Mouse (Mus musculus): ENCODE measurements around the gene Prickle2. TPM values are rescaled to one million over a fixed set of nuclear protein-coding genes. Genes with fewer than 3 reads are reported as not detected.
A peak's percentile ranks its signal among the peaks of the same experiment; 100 is the strongest.

Gene Prickle2
- total RNA-seq, 2 experiments from 2014 or later: 3.7 to 4.0 TPM

DNA sequence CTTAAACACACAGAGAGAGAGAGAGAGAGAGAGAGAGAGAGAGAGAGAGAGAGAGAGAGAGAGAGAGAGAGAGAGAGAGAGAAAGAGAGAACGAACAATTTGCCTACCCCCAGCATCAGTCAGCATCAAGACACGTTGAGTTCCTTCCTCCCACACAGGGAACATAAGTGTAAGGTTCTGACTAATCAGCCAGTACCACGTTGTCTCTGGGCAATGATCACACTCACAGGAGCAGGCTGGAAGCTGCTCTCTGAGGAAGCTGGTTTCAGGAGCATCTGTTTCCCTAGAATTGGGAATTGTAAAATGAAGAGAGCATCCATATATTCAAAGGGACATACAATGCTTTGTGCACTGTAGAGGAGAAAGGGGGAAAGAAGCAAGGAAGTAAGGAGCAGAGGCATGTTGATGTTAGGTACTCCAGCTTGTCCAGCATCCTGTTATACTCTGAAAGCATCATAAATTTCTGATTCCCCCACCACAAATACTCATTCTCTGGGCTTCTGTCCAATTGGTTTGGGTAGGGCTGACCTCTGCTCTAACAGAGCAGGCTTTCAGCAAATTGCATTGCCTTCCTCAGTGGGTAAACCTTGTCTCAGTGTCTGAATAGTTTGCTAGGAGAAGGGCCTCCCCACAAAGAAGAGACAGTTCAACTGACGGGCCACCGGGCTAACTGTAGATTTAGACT lies 116.4 kb downstream of the Prickle2 start:
- DNase-seq: no peak

DNA sequence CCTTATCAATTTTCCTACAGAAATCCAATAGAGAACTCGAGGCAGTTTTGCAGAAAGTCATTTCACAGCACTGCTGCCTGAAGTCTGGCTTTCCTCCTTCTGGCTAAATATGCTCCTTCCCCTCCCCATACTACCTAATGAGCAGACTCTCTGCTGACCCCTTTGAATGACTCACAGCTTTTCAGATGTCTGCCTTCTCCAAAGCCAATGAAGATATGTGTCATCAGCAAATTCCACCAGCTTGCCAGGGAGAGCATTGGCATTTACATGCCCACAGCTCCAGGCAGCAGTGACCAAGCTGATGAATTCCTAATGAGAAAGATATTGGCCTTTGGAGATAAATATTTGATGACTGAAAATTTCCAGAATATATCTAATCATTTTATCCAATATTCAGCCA lies 121.9 kb downstream of the Prickle2 start:
- no peak for DNase-seq

DNA sequence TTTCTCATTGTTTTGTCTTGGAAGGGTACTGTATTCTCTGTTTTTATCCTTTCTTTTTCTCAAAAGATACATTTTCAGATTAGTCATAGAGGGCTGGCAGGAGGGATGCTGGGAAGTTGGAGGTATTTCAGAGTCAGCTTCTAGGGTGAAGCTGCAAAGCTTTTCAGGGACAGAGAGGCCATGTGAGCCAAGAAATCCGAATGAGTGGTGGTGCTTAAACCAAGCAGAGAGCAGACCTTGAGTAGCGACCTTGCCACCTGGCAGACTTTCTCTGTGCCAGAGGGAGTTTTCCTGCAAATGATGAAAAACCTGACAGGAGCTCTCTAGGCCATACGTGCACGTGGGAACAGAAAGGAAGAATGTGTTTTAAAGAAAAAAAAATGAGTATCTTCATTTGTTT lies 130.7 kb downstream of the Prickle2 start:
- no peak for DNase-seq

DNA sequence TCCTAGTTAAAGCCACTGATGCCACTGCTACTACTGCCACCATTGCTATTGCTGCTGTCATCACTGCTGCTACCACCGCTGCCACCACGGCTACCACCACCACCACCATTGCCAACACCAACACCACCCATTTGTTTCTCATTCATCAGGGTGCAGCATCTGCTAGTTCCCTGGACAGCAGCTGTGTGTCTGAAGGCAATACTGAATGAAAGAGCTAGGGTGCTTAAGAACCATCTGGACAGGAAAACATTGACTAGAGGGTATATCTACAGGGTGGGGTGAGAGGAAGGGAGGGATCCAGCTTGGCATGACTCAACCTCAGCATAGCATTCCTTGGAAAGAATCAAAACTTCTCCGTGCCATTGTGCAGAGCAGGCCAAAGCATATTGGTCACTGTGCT lies 133.8 kb downstream of the Prickle2 start:
- no peak for DNase-seq

DNA sequence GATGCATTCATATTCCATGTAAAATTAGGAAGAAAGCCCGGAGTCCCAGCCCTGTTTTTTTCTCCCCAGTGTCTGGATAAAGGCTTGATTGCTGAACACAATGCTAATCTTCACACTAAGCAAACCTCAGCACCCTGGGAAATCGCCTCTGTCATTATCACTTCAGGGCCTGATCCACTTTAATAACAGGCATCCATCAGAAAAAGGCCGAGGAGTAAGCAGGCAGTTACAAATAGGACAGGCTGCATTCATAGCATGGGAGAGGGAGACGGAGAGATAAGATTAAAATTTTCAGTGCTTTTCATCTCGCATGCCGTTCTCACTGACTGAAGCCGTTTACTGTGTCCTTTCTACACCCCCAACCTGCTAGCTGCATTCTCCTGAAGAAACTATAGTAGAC lies 135.9 kb downstream of the Prickle2 start:
- no peak for DNase-seq

DNA sequence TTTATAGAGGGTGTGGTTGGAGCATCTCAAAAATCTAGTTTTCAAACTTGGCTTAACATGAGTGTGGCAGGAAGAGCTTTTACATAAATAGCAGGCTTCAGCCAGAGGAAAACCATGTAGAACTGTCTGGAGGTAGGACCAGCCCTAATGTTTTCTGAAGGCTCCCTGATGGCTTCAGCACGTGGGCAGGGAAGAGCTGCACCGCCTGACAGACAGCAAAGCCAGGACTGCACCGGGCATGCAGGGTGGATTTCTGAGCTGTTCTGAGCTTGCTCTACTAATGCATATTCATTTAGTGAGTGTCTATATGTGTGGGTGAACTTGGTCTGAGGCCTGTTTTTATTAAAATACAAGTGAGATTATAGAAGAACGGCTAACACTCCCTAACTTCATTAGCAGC lies 136.7 kb downstream of the Prickle2 start:
- DNase-seq: no peak

DNA sequence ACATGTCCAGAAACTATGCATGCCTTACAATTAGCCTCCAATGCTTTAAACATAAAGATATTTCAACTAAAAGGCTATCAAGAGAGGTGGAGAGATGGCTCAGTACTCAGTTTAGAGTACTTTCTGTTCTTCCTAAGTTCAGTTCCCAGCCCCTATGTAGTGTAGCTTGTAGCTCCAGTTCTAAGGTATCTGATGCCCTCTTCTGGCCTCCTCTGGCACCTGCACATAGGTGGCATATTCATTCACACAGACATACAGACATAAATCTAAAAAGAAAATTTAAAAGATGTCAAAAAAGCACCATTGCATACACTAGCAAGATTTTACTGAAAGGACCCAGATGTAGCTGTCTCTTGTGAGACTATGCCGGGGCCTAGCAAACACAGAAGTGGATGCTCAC lies 146.7 kb downstream of the Prickle2 start:
- DNase-seq: no peak

DNA sequence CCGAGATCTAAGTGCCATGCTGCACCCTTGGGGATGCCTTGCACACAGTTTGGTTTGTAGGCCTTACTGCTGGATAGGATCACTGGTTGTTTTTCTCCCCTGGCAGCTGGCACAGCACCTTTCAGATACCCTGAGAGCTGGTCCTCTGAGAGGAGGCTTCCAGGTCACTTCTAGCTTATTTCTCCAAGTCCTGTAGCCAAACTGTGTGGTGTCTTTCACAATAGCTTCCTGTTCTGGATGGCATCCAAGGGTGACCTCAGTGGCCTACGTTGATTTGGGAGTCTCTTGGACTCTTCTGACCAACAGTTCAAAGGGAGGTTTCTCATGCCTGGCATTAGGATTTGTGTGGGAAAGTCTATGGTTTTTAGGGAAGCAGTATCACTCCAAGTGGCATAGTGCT lies 150.3 kb downstream of the Prickle2 start:
- peak; percentile 32 to 44 for DNase-seq

DNA sequence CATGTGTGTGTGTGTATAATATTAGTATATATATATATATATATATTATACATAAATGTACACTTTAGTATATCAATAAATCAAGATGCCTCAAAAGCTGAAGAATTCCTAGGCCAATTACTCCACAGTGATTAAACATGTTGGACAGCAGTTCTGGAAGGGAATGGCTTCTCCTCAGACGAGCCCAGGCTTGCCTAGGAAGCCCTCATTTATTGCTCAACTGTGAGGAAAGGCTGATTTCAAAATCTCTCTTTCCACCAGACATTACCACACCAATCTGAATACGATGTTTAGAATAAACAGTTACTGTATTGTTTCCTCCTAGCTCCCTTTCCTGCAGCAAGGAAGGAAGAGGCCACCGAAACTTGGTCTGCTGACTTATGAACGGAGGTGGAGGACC lies 152.9 kb downstream of the Prickle2 start:
- no peak for DNase-seq

DNA sequence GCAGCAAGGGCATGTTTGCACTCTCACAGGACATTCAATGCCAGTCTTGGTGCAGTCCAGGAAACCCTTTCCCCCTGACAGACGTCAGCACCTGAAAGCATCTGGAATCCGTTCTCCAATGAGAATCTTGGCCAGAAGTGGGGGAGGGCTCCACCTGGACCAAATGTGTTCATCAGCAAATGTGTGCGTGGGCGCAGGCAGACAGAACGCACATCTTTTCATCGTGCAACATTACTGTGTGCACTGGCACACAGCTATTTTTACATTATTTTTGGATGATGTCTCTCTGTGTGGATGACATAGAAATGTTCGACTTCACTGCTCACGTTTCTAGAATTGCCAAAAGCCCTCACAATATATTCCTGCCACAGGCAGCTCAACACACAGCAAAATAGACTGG lies 156.7 kb downstream of the Prickle2 start:
- no peak for DNase-seq

DNA sequence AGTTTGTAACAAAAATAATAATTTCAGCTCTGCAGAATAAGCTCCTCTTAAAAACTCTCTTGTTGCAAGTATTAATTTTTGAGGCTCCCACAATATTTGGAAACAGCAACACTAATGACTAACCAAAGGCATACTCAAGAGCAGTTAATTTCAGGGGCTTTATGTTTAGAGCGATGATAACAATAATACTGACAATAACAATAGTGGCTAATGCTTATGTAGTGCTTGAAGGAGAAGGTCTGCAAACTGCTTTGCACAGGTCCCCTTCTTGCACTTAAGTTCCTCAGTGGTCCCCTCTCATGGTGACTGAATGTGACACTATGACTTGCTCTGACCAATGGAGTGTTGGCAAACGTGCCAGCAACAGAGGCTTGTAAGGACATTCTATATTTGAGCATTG lies 160.8 kb downstream of the Prickle2 start:
- DNase-seq: no peak

DNA sequence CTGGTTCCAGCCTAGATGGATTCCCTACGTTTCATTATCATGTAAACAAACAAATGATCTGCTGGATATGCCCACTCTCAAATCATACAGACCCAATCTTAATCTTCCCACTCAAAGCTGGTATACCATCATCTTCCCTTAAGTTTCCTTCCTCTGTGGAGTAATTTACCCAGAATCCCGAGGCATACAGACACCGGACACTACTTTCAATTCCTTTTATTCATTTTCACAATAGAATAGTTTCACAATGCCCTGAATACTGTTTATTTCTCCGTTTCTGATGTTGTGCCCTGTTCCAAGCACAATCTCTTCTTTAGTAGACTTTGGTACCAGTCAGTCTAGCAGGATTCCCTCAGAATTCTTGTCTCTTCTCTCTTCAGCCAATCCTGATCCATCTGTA lies 162.1 kb downstream of the Prickle2 start:
- DNase-seq: no peak

DNA sequence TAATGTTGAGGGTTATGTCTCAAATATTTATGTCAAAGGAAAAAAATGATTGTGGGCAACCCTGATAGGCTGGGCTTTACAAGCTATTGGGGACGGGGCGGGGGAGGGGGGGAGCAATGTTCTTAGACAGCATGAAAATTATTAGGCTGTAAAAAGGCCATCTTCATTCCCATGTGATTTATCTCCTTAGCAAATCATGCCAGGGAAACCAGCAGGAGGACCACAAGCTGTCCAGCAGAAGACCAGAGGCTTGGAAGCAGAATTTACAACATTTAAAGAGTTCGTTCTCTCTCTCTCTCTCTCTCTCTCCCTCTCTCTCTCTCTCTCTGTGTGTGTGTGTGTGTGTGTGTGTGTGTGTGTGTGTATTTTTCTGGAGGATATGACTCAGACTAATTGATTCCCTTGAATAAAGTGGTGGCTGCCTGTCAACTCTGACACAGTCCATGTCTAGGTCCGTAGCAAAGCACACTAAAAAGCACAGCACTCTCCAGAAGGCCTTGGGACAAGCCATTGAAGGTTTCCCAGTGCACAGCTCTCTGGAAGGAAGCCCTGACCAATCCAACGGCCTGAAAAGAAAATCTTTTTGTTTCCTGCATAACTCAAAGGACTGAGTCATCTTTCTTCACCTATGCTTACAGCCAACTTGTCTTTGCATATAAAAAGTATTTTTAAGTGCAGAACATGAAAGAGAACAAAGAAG lies 163.4 kb downstream of the Prickle2 start:
- DNase-seq: peak; percentile 17 to 23

DNA sequence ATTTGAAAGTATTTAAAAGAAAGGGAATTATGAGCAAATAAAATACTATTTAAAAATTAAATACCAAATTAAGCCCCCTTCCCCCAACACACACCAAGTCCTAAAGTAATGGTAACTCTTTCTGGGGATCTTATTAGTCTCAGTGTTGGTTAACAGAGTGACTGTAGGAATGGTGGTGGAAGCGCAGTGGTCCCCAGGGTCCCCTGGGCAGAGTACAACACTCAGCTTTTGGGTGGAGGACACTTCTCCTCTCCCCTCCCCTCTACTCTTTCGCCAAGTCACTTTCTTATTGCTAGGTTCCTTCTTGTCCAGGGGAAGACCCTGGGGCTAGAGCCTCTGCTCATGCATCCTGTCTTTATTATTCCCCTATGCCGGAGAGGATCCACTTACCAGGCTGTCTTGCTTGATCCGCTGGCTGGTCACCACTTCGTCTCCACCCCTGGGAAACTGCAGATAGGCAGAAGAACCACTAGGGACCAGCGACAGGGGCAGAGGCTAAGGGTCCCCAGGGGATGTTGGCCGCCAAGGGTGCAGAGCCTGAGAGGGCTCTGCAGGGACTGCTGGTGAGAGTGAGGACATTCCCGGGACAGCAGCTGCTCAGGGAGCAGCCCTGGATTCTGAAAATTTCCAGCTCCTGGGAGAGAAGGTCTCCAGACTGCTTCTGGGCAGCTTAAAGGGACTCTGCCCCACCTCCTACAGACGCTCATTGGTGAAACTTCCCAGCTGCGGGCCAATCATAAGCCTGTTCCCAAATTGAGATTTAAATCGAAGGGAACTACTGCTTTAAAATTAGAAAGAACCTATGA lies 171.5 kb downstream of the Prickle2 start:
- DNase-seq: peak; percentile 78 to 79

DNA sequence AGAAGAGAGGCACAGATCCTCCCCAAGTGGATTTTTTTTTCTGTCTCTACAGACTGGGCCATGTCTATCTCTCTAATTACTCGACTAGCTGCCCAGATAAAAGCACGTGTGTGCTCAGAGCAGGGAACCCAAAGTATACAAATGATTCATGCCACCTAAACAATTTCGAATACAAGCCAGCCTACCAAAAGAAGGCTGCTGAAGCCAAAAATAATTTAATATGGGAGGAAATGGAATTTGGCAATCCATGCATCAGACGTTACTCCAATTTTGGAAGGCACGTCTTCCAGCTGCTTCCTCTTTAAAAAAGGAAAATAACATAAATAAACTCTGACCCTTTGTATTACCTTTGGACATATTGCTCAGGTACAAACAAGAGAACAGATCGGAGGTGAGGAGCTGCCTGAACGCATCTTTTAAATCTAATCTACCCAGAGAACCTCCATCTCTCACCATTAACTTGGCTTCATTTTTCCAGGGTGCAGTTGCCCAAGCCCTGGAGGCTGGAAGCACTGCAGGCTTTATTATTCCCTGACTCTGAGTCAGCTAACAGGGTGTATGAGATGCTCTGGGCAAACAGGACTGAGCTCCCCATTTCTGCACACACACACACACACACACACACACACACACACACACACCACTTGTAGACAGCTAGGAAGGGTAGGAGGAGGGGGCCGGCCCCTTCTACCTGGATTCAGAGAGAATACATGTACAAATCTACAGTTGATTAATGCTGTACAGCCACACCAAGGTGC lies 172.5 kb downstream of the Prickle2 start:
- peak in 1 of 2 experiments; percentile 32 for DNase-seq

DNA sequence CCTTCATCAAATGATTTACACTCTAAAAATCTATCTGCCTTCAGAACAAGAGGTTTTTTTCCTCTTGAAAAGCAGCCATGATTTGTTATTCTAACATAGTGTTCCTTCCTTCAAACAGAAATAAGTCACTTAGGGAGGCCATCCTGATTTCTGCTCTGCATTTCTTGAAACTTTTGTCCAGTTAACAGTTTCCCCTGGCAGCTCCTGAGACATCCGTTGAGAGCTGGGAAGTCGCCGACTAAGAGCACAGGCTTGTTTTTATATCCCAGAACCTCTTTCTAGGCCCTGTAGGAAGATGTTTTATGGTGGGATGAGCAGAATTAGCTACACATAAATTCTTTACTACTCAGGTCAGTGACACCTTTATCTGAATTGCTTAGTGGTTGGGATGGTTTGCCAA lies 173.1 kb downstream of the Prickle2 start:
- DNase-seq: peak; percentile 7 to 19

DNA sequence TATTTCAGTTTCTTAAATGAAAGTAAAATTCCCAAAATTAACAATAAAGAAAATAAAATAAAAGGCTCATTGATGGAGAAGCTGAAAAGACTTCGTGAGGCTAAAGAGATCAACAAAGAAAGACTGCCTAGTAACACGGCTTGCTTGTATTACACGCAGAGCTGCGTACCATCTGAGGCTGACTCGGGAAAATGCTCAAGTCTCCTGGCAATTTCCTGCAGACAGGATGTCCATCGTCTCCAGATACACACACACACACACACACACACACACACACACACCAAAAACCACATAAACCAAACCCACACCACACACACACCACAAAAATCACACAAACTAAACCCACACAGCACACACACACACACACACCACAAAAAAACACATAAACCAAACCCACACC lies 173.6 kb downstream of the Prickle2 start:
- peak; percentile 14 to 18 for DNase-seq

DNA sequence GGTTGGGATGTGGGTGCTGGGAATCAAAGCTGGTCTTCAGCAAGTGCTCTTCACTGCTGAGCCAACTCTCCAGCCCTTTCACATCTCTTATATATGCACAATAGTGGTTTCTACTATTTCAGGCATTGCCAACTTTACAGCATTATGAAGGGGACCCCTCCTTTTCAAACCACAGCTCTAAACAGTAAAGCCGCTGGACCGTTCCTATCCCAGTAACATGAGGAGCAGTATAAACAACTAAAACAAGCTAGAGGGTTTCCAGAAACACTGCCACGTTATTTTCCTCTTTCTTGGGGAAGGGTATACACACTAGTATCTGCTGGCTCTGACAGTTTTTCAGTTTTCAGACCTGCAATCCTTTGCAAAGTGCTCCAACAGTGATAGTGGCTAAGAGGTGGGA lies 179.7 kb downstream of the Prickle2 start:
- DNase-seq: no peak

DNA sequence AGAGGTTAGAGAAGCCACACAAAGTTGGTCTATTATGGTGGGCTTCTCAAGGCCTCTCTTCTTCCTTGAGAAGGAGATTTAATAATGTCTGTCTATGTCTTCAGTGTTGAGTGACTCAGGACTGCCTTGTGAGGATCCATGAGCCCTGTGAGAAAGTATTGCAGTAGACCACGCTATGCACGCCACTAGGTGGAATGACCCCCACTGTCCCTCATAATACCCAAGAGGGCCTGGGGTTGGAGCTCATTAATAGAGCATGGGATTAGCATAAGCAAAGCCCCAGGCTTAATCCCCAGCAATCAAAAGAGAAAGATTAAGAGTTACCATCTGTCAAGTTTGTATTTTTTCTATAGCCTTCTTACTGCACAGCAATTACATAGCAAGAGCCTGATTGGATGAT lies 180.3 kb downstream of the Prickle2 start:
- DNase-seq: no peak

DNA sequence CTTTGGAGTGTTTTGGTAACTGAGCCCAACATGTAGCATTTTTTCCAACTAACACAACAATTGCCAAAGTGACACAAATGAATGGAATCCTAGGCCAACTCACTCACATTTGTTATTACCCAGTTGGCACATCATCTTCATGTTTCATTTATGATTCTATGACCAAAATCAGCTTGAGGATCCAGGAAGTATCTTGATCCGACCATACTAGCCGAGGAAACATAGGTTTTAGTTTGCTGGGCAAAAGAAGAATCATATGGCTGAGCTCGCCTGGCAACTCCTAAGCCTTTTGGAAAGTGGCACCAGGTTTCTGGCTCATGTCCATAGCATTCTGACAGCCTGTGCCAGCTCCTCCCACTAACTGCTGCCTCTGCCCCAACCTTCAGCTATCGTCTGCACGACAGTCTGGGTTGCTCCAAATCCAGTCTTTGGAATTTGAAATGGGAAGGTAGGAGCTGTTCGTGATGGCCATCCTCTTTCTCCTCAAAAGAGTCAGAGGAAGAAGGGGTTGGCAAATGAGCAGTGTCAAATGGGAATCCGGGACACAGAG lies 184.4 kb downstream of the Prickle2 start:
- DNase-seq: peak; percentile 68

DNA sequence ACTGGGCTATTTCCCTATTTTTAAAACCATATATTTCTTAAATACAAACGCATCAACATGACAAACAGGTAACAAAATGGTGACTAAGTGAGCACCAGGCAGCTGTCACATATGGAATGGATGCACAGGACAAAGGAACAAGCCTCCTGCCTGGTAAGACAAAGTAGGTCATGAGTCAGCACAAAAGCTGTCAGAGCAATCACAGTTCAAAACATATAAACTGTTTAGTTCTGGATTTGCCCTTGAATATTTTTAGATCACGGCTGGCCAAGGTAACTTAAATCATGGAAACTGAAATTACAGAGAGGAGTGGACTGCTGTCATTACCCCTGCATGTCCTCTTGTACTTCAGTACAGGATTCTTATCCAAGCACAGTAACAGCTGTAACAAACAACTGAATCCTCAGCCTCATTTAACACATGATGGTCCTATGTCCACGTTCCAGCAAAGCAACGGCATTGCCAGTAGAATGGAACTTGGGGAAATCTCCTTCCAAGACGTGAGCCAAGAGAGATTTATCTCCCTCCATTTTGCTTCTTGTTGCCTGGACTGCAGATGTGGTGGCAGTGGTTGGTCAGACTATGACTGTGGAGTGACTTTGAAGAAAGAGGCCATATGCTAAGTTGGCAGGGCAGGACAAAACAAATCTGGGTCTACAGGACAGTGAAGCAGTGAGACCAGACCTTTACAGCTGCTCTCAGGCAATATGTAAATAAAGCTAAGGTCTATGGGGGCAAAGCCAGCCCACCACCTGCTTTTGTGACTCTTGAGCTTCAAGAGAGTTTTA lies 185.7 kb downstream of the Prickle2 start:
- DNase-seq: peak in 1 of 2 experiments; percentile 12
